Mouse (Mus musculus): ENCODE data around the gene Proser1. TPM values are rescaled to one million over a fixed set of nuclear protein-coding genes. Genes with fewer than 3 reads are reported as not detected.

Gene Proser1
- 12.5 TPM for polyA plus RNA-seq (2014; fragmentation: Illumina TruSeq; extraction: RNeasy Lipid Tissue Mini Kit (QIAGEN cat#74804); ENCODE audit: low read depth, low replicate concordance)

DNA sequence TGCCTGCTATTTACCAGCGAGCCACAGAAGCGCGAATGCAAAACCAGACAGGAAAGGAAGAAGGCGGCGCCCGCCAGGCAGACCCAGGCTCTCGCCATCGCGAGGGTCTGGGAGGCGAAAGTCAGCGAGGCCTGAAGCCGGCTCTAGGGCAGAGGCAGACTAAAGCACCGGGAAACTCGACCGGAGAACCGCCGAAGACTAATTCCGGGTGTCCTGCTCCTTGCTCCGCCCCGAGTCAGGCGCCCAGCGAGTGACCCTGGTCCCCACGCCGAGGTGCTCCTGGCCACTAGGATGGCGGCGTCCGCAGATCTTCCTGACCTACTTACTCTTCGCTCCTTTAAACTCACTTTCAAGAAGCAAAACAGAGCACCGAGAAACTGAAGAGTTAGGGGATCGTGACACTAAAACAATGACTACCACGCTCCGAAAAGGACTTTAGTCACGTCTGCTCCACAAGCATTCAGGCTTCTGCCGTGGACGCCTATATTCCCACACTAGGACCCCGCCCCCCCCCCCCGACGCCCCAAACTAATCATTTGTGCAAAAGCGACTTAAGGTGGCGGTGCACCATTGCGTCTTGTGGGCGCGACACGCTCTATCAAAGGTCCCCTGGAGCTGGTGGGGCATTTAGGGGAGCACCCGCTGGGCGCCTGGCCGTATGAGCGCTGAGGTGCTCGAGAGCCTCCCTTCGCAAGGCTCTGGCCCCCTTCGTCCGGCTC lies at the start of gene Proser1, which contains the start of gene Nhlrc3:
Gene Proser1, plus strand, starts transcription at position 621 of the 719 bp plus-strand sequence.
Gene Nhlrc3, minus strand, starts transcription at position 287 of the 719 bp plus-strand sequence.

DNA sequence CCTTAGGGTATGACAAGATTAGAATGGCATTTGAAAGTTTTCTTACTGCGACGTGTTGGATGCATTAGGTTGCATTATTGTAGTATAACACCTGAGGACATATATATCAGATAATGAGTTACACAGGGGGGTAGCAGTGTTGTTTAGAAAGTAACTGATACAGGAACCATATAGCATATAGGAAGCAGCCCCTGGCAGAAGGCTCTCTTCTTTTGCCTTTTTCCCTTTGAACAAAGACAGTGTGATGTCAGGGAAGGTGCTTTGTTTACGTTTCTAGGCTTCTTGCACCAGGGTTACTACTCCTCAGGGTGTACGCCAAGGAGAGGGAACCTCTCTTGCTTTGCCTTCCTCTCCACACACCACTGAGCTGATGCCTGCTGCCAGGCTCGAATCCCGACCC lies 24.9 kb downstream of the Proser1 start, which contains the start of gene Stoml3:
Gene Stoml3, plus strand, starts transcription at position 301 of the 400 bp plus-strand sequence.

Other genes starting within 250 kb of the Proser1 start
- gene Nhlrc3, start 334 bp upstream of the Proser1 start, polyA plus RNA-seq (2014; fragmentation: Illumina TruSeq; extraction: RNeasy Lipid Tissue Mini Kit (QIAGEN cat#74804); ENCODE audit: low read depth, low replicate concordance) = 11.6 TPM
- 1.4 TPM for gene Stoml3, start 25.0 kb downstream of the Proser1 start, polyA plus RNA-seq (2014; fragmentation: Illumina TruSeq; extraction: RNeasy Lipid Tissue Mini Kit (QIAGEN cat#74804); ENCODE audit: low read depth, low replicate concordance)
- gene Frem2, start 193.7 kb downstream of the Proser1 start, polyA plus RNA-seq (2014; fragmentation: Illumina TruSeq; extraction: RNeasy Lipid Tissue Mini Kit (QIAGEN cat#74804); ENCODE audit: low read depth, low replicate concordance) = 2.2 TPM

Measured in adipose tissue, adult 10 weeks (tissue).